Mouse (Mus musculus) heart, postnatal 14 days (tissue): ENCODE measurements around the gene Baz2b. TPM values are rescaled to one million over a fixed set of nuclear protein-coding genes. Genes with fewer than 3 reads are reported as not detected.

ENCODE experiments used
- DNase-seq, 2 experiments: peaks; one replicate each; pipeline ENCODE4 v3.0.0; 2021 to 2022
- intact Hi-C: fragments of 180-260 bp; cut with DNase I; formaldehyde crosslinking; loops from one replicate; pipeline ENCODE4 v1.15.1; 2025
- long read RNA-seq, 2 experiments: library from polyadenylated mRNA; stranded (forward); transcript quantifications; one replicate each; pipeline ENCODE4 v2.0.0; 2021
- total RNA-seq, 2 experiments: library from RNA; stranded (reverse); gene quantifications; 2 replicates each; pipeline ENCODE4 v1.2.3; 2021

Baz2b gene
- 10 to 100 TPM; 44.6 to 54.8 TPM for total RNA-seq
- long read RNA-seq, experiment 1, partial matches to known transcripts: 2 of 11 reads
- long read RNA-seq, experiment 1, other reads (novel, unspliced or antisense): 6 of 11 reads
- long read RNA-seq, experiment 2, partial matches to known transcripts: 4 of 22 reads
- long read RNA-seq, experiment 2, other reads (novel, unspliced or antisense): 13 of 22 reads

- intact Hi-C loops: loop anchor here (2.0 to 10.0 kb wide), 6 partner anchors 85 to 675 kb away; no protein-coding TSS in a partner anchor
- DNase-seq: peak; percentile 94
Measured at GRCm38 (mm10) chr2:60209703-60210651, at the start of gene Baz2b, which contains the start of gene March7. Baz2b (minus strand) TSS chr2:60209839. March7 (plus strand) TSS chr2:60209887.

- intact Hi-C loops: loop anchor here (5.0 kb wide), 1 partner anchor 158 kb away; no protein-coding TSS in a partner anchor
Measured at GRCm38 (mm10) chr2:60259186-60259585, 49.5 kb upstream of the Baz2b start.

GRCm38 (mm10) chr2:60256751-60257150 is 47.1 kb upstream of the Baz2b start:
- DNase-seq: no peak
- intact Hi-C loops: loop anchor here (5.0 kb wide), 1 partner anchor 161 kb away; no protein-coding TSS in a partner anchor

More at GRCm38 (mm10) chr2:60259186-60259585, 49.5 kb upstream of the Baz2b start:
- DNase-seq: no peak

- no peak for DNase-seq
Measured at GRCm38 (mm10) chr2:60253506-60253905, 43.9 kb upstream of the Baz2b start.

GRCm38 (mm10) chr2:60252782-60253181 is 43.1 kb upstream of the Baz2b start:
- DNase-seq: no peak
- intact Hi-C loops: no loop called here

More at GRCm38 (mm10) chr2:60253506-60253905, 43.9 kb upstream of the Baz2b start:
- intact Hi-C loops: no loop called here

GRCm38 (mm10) chr2:60234506-60234905 is 24.9 kb upstream of the Baz2b start:
- DNase-seq: peak in 1 of 2 experiments; percentile 12
- intact Hi-C loops: no loop called here

- DNase-seq: peak in 1 of 2 experiments; percentile 18
- intact Hi-C loops: no loop called here
Measured at GRCm38 (mm10) chr2:60233147-60233546, 23.5 kb upstream of the Baz2b start.

- intact Hi-C loops: no loop called here
Measured at GRCm38 (mm10) chr2:60230361-60230760, 20.7 kb upstream of the Baz2b start.

GRCm38 (mm10) chr2:60228470-60228869 is 18.8 kb upstream of the Baz2b start:
- intact Hi-C loops: no loop called here
- DNase-seq: no peak

More at GRCm38 (mm10) chr2:60230361-60230760, 20.7 kb upstream of the Baz2b start:
- DNase-seq: no peak

- intact Hi-C loops: no loop called here
- no peak for DNase-seq
Measured at GRCm38 (mm10) chr2:60223489-60223888, 13.8 kb upstream of the Baz2b start.

- no peak for DNase-seq
- intact Hi-C loops: no loop called here
Measured at GRCm38 (mm10) chr2:60221954-60222353, 12.3 kb upstream of the Baz2b start.

GRCm38 (mm10) chr2:60221236-60221635 is 11.6 kb upstream of the Baz2b start:
- intact Hi-C loops: no loop called here
- peak in 1 of 2 experiments; percentile 34 for DNase-seq

- no peak for DNase-seq
- intact Hi-C loops: loop anchor here (10.0 kb wide), 1 partner anchor 197 kb away; no protein-coding TSS in a partner anchor
Measured at GRCm38 (mm10) chr2:60217620-60218019, 8.0 kb upstream of the Baz2b start.

- intact Hi-C loops: loop anchor here (10.0 kb wide), 1 partner anchor 198 kb away; no protein-coding TSS in a partner anchor
- no peak for DNase-seq
Measured at GRCm38 (mm10) chr2:60216547-60217153, 7.0 kb upstream of the Baz2b start.

- intact Hi-C loops: loop anchor here (10.0 kb wide), 1 partner anchor 200 kb away; no protein-coding TSS in a partner anchor
- no peak for DNase-seq
Measured at GRCm38 (mm10) chr2:60214683-60215082, 5.0 kb upstream of the Baz2b start.

GRCm38 (mm10) chr2:60212488-60212887 is 2.8 kb upstream of the Baz2b start:
- no peak for DNase-seq
- intact Hi-C loops: loop anchor here (10.0 kb wide), 1 partner anchor 202 kb away; no protein-coding TSS in a partner anchor

- DNase-seq: no peak
- intact Hi-C loops: loop anchor here (10.0 kb wide), 1 partner anchor 204 kb away; no protein-coding TSS in a partner anchor
Measured at GRCm38 (mm10) chr2:60210821-60211220, 1.2 kb upstream of the Baz2b start.

GRCm38 (mm10) chr2:60209122-60209611 is 472 bp downstream of the Baz2b start:
- peak; percentile 63 to 64 for DNase-seq
- intact Hi-C loops: loop anchor here (2.0 to 10.0 kb wide), 5 partner anchors 84 to 674 kb away; no protein-coding TSS in a partner anchor

GRCm38 (mm10) chr2:60205795-60206194 is 3.8 kb downstream of the Baz2b start:
- intact Hi-C loops: loop anchor here (5.0 to 10.0 kb wide), 4 partner anchors 163 to 671 kb away; no protein-coding TSS in a partner anchor
- DNase-seq: no peak

GRCm38 (mm10) chr2:60204162-60204561 is 5.5 kb downstream of the Baz2b start:
- intact Hi-C loops: loop anchor here (10.0 kb wide), 2 partner anchors 249 to 669 kb away; no protein-coding TSS in a partner anchor
- no peak for DNase-seq
